Mouse (Mus musculus): ENCODE results near the gene Zcchc2. TPM values are rescaled to one million over a fixed set of nuclear protein-coding genes. Genes with fewer than 3 reads are reported as not detected.

Zcchc2 gene
- polyA plus RNA-seq, 1 experiment from 2014 or later = 14.1 TPM

DNA sequence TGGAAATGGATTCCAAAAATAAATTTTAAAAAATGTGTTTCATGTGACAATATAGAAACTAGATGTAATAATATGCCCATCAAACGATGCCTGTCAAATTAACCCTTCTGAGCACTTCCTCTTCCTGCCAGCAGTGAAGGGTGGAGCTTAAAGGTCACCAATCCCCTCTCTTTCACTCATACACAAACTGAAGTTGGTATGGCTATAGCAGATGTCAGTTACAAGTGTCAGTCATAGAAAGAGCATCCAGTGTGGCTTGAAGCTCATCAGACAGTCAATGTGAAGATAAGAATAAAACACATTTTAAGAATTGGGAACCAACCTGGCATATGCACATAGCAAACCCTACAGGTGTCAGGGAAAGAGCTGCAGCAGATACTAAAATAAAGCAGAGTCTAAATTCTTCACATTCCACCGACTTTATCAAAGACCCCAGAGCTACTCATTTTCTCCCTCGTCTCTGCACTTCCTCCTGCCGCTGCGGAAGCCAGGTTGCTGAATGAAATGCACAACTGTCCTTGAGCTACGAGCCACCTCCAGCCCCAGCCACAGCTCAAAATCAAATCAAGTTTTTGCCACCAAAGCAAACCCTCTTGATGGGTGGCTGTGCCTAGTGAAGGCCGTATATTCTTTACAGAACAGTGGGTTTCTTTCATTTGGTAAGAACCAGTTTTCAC is 79.8 kb downstream of the Zcchc2 start:
- DNase-seq (ENCODE audit: low read depth, low spot score) (no peak), ATAC-seq (no peak)
- ChIA-PET POLR2A (no interaction called here), CTCF (interaction anchor here (0.7 to 3.9 kb wide), 8 partner anchors 11 to 328 kb away, joined by 3 to 18 read pairs (median 6); no protein-coding TSS in a partner anchor)
- TF ChIP-seq CTCF (IDR thresholded peaks at IDR 0.05) = no peak
- no peaks in the 10 kb centered on the region for H3K27me3 ChIP-seq
- in situ Hi-C loops (cut with MboI; ENCODE audit: low pct_unique_long_range_greater_than_20kb) = loop anchor here (5.0 to 25.0 kb wide), 4 partner anchors 102 to 742 kb away; partner anchors contain the start of gene Phlpp1

- in situ Hi-C loops (cut with MboI; ENCODE audit: low pct_unique_long_range_greater_than_20kb) = loop anchor here (5.0 to 25.0 kb wide), 4 partner anchors 101 to 741 kb away; partner anchors contain the start of gene Phlpp1
- ChIA-PET POLR2A (interaction anchor here (0.6 kb wide), 1 partner anchor 98 kb away, joined by 3 read pairs; no protein-coding TSS in a partner anchor), CTCF (interaction anchor here (0.8 to 3.9 kb wide), 16 partner anchors 10 to 641 kb away, joined by 3 to 38 read pairs (median 5); partner anchors contain the start of gene Phlpp1)
- H3K27me3 ChIP-seq = no peaks in the 10 kb centered on the region
- no peak for TF ChIP-seq CTCF (IDR thresholded peaks at IDR 0.05)
- no peak for DNase-seq (ENCODE audit: low read depth, low spot score)
- ATAC-seq = no peak
Observed at GRCm38 (mm10) chr1:106070814-106071213, 80.6 kb downstream of the Zcchc2 start.

DNA sequence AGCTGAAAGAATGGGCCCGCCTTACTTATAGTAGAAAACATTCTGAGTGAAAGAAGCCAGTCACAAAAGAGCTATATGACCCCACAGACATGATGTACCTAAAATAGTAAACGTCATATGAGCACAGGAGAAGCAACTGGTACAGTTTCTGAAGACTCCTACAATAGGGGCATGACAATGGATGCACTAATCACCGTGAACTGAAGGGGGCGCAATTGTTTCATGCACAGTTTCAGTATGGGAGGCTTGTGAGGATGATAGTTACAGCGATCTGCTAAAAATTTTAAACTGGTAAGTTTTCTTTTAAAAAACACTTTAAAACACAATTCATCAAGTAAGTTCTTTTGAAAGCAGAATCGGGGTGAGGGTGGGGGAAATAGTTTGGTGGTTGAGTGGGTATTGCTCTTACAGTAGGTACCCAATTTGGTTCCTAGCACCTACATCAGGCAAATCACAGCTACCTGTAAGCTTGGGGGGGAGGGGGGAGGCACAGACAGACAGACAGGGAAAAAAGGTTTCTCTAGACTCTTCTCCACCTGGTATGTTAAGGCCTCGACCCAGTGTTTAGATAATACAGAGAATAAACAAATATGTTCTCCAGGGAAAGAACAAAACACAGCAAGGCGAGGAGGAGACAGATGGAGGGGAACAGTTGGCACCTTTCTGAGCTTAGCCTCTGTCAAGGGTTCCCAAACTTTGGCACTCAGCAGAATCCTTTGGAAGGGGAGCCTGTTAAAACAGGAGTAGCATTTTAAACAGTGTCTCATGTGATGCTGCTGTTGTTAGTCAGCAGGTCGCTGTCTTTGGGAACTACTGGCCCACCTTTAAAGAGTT is 81.2 kb downstream of the Zcchc2 start:
- H3K27me3 ChIP-seq = no peaks in the 10 kb centered on the region
- ChIA-PET CTCF (interaction anchor here (0.9 to 3.9 kb wide), 19 partner anchors 9 to 640 kb away, joined by 3 to 38 read pairs (median 4); partner anchors contain the start of gene Phlpp1), POLR2A (interaction anchor here (0.6 to 0.7 kb wide), 2 partner anchors 97 to 283 kb away, joined by 3 to 4 read pairs; no protein-coding TSS in a partner anchor)
- DNase-seq (ENCODE audit: low read depth, low spot score) (peak; percentile 10), ATAC-seq (peak; percentile 71)
- peak; percentile 88 for TF ChIP-seq CTCF (IDR thresholded peaks at IDR 0.05)
- in situ Hi-C loops (cut with MboI; ENCODE audit: low pct_unique_long_range_greater_than_20kb) = loop anchor here (5.0 to 25.0 kb wide), 4 partner anchors 101 to 741 kb away; partner anchors contain the start of gene Phlpp1

GRCm38 (mm10) chr1:106072071-106072440 is 81.8 kb downstream of the Zcchc2 start:
- in situ Hi-C loops (cut with MboI; ENCODE audit: low pct_unique_long_range_greater_than_20kb) = loop anchor here (5.0 to 25.0 kb wide), 4 partner anchors 100 to 740 kb away; partner anchors contain the start of gene Phlpp1
- POLR2A ChIA-PET = interaction anchor here (0.7 kb wide), 1 partner anchor 282 kb away, joined by 4 read pairs; no protein-coding TSS in a partner anchor
- CTCF ChIA-PET = interaction anchor here (1.1 to 3.9 kb wide), 15 partner anchors 9 to 640 kb away, joined by 3 to 38 read pairs (median 4); no protein-coding TSS in a partner anchor
- DNase-seq (ENCODE audit: low read depth, low spot score) (no peak), ATAC-seq (no peak)
- no peaks in the 10 kb centered on the region for H3K27me3 ChIP-seq
- no peak for TF ChIP-seq CTCF (IDR thresholded peaks at IDR 0.05)

GRCm38 (mm10) chr1:106073166-106073565 is 83.0 kb downstream of the Zcchc2 start:
- no peaks in the 10 kb centered on the region for H3K27me3 ChIP-seq
- ATAC-seq (no peak), DNase-seq (ENCODE audit: low read depth, low spot score) (no peak)
- ChIA-PET CTCF (interaction anchor here (1.2 to 3.7 kb wide), 4 partner anchors 8 to 319 kb away, joined by 3 to 38 read pairs (median 6); no protein-coding TSS in a partner anchor), POLR2A (no interaction called here)
- no peak for TF ChIP-seq CTCF (IDR thresholded peaks at IDR 0.05)
- in situ Hi-C loops (cut with MboI; ENCODE audit: low pct_unique_long_range_greater_than_20kb) = loop anchor here (5.0 to 25.0 kb wide), 4 partner anchors 99 to 739 kb away; partner anchors contain the start of gene Phlpp1

DNA sequence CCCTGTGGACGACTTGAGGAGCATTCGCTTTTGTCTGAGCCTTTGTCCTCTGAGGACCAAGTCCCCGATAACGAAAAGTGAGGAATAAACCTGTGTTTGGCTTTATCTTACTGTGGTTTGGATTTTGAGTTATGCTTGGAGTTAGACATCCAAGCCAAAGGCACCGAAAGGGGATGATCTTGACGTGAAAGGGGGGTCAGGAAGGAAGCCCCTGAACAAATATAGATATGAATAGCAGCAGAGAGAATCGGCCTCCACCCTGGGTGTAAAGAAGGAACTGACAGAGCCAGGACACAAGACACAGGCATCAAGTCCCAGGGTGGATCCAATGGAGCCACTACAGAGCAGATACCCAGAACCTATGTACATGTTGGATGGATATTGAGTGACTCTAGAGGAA is 83.9 kb downstream of the Zcchc2 start:
- CTCF ChIA-PET = interaction anchor here (1.2 to 3.7 kb wide), 2 partner anchors 272 to 318 kb away, joined by 3 to 38 read pairs; no protein-coding TSS in a partner anchor
- DNase-seq (ENCODE audit: low read depth, low spot score) = no peak

GRCm38 (mm10) chr1:106074656-106075055 is 84.5 kb downstream of the Zcchc2 start:
- ChIA-PET CTCF (interaction anchor here (1.2 kb wide), 1 partner anchor 271 kb away, joined by 3 read pairs; no protein-coding TSS in a partner anchor), POLR2A (no interaction called here)
- in situ Hi-C loops (cut with MboI; ENCODE audit: low pct_unique_long_range_greater_than_20kb) = loop anchor here (5.0 to 25.0 kb wide), 4 partner anchors 98 to 738 kb away; partner anchors contain the start of gene Phlpp1
- TF ChIP-seq CTCF (IDR thresholded peaks at IDR 0.05) = no peak
- DNase-seq (ENCODE audit: low read depth, low spot score) (no peak), ATAC-seq (no peak)
- no peaks in the 10 kb centered on the region for H3K27me3 ChIP-seq

More for the DNA sequence above, 83.9 kb downstream of the Zcchc2 start:
- ATAC-seq = no peak
- no peaks in the 10 kb centered on the region for H3K27me3 ChIP-seq
- no peak for TF ChIP-seq CTCF (IDR thresholded peaks at IDR 0.05)
- POLR2A ChIA-PET = no interaction called here
- in situ Hi-C loops (cut with MboI; ENCODE audit: low pct_unique_long_range_greater_than_20kb) = loop anchor here (5.0 to 25.0 kb wide), 4 partner anchors 98 to 738 kb away; partner anchors contain the start of gene Phlpp1

GRCm38 (mm10) chr1:106076641-106077040 is 86.4 kb downstream of the Zcchc2 start:
- DNase-seq (ENCODE audit: low read depth, low spot score) (no peak), ATAC-seq (no peak)
- CTCF ChIA-PET = no interaction called here
- TF ChIP-seq CTCF (IDR thresholded peaks at IDR 0.05) = no peak
- no peaks in the 10 kb centered on the region for H3K27me3 ChIP-seq
- POLR2A ChIA-PET = no interaction called here
- in situ Hi-C loops (cut with MboI; ENCODE audit: low pct_unique_long_range_greater_than_20kb) = loop anchor here (10.0 kb wide), 1 partner anchor 648 kb away; no protein-coding TSS in a partner anchor

DNA sequence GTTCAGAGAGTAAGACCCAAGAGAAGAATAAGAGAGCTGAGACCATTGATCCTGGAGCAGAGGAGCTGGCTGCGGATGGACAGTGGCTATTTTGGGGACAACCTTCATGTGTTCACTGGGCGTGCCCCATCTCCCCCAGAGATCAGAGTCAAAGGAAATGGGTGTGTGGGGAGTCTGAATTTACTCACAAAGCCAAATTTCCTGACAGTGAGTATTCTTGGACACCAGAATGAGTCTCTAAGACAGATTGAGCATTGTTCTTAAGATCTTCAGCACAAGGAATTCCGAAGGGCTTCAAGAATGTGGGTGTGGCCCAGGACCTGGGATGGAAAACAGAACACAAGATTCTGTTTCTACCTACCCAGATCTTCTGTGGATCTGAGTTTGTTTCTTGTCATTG is 87.0 kb downstream of the Zcchc2 start:
- no peaks in the 10 kb centered on the region for H3K27me3 ChIP-seq
- in situ Hi-C loops (cut with MboI; ENCODE audit: low pct_unique_long_range_greater_than_20kb) = loop anchor here (10.0 kb wide), 1 partner anchor 648 kb away; no protein-coding TSS in a partner anchor
- DNase-seq (ENCODE audit: low read depth, low spot score) (no peak), ATAC-seq (no peak)
- no peak for TF ChIP-seq CTCF (IDR thresholded peaks at IDR 0.05)
- ChIA-PET POLR2A (no interaction called here), CTCF (no interaction called here)

Other genes starting within 250 kb of the Zcchc2 start
- 0.01 TPM for gene Tnfrsf11a, start 209.7 kb upstream of the Zcchc2 start, polyA plus RNA-seq (2021)
- 8.5 TPM for gene Phlpp1, start 181.3 kb downstream of the Zcchc2 start, polyA plus RNA-seq (2021)